Mouse (Mus musculus): ENCODE measurements around the gene Rnf216. TPM values are rescaled to one million over a fixed set of nuclear protein-coding genes. Genes with fewer than 3 reads are reported as not detected.
"Not testable (repeated sequence)": the region's sequence is repeated elsewhere in the genome, so short reads cannot be mapped to it uniquely, and the experiment has no call there.

Gene Rnf216
- polyA plus RNA-seq (2016; fragmentation: Nextera tagmentation; extraction: Ambion mirVana) = 44.4 and 48.0 TPM in 2 replicates

- peak within 1 kb of the TSS; percentile 93 for H3K4me3 ChIP-seq
- H3K27me3 ChIP-seq (ENCODE audit: poor library complexity, severe bottlenecking) = no peaks in the 10 kb centered on the region
- peaks cover 12% of the 10 kb centered on the region for H3K36me3 ChIP-seq (replicated peaks)
- H3K27ac ChIP-seq = peak within 1 kb of the TSS; percentile 97
- DNase-seq (ENCODE audit: extremely low spot score, low spot score) = peak; percentile 94
- WGBS = under 1% methylated on average over 110 of the region's 110 CpGs
- H3K9me3 ChIP-seq = no peaks in the 10 kb centered on the region; the same call in 1 of the 2 replicates
- peaks cover 22% of the 10 kb centered on the region for H3K4me1 ChIP-seq
Measured at GRCm38 (mm10) chr5:143112281-143113246, at the start of gene Rnf216. Gene Rnf216 (minus strand): TSS chr5:143112994.

DNA sequence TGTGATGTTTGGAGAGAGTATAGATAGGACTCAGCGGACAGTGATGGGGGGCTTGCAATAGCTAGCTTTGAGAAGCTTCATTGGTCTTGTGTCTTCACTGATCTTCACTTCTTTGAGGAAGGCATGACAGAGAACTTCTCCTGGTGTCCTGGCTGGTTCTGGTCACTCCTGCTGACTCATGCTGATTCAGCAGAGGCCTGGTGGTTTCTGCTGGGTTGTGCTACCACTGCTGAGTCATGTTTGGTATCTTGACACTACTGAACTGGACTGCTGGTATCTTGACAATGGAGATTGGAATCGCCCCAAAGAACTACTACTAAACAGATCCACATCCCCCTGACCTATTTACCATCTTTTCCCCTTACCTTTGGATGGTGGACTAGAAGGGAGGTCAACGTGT, 42.7 kb upstream of the Rnf216 start:
- WGBS = 86% methylated on average over 3 of the region's 3 CpGs
- Histone ChIP-seq H3K4me1 (0 out of 2 replicates have a peak, but pooled peaks cover 5% of the 10 kb centered on the region), H3K27ac (no peak overlapping the region), H3K27me3 (ENCODE audit: poor library complexity, severe bottlenecking) (peaks cover 50% of the 10 kb centered on the region), H3K4me3 (no peak overlapping the region), H3K36me3 (replicated peaks) (no peaks in the 10 kb centered on the region), H3K9me3 (peaks cover 16% of the 10 kb centered on the region)
- no peak for DNase-seq (ENCODE audit: extremely low spot score, low spot score)

- no peaks in the 10 kb centered on the region for H3K36me3 ChIP-seq (replicated peaks)
- WGBS = 93% methylated on average over 10 of the region's 10 CpGs
- peaks cover 28% of the 10 kb centered on the region for H3K9me3 ChIP-seq
Measured at GRCm38 (mm10) chr5:143153756-143154155, 41.0 kb upstream of the Rnf216 start.

DNA sequence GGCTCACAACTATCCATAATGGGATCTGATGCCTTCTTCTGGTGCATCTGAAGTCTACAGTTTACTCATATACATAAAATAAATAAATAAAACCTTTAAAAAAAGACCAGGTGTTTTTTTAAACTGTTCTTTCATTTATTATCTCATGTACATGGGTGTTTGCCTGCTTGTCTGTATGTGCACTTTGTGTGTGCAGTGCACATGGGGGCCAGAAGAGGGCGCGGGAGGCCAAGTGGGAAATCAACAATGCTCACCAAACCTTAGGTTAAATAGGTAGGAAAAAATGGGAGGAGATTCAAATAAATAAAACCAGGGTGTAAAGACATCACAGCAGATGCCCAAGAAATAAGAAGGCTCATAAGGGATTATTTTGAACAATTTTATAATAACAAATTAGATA, 37.2 kb upstream of the Rnf216 start:
- no peaks in the 10 kb centered on the region for H3K27me3 ChIP-seq (ENCODE audit: poor library complexity, severe bottlenecking)
- H3K36me3 ChIP-seq (replicated peaks) = no peaks in the 10 kb centered on the region
- WGBS = 76% methylated on average over 2 of the region's 2 CpGs

More at GRCm38 (mm10) chr5:143153756-143154155, 41.0 kb upstream of the Rnf216 start:
- Histone ChIP-seq H3K4me3 (no peak overlapping the region), H3K27ac (no peak overlapping the region), H3K4me1 (0 out of 2 replicates have a peak, but pooled peaks cover 5% of the 10 kb centered on the region), H3K27me3 (ENCODE audit: poor library complexity, severe bottlenecking) (peaks cover 35% of the 10 kb centered on the region)
- no peak for DNase-seq (ENCODE audit: extremely low spot score, low spot score)

GRCm38 (mm10) chr5:143149536-143149935, 36.7 kb upstream of the Rnf216 start:
- no peak overlapping the region for H3K4me3 ChIP-seq
- DNase-seq (ENCODE audit: extremely low spot score, low spot score) = no peak
- H3K27ac ChIP-seq = no peak overlapping the region
- peaks cover 28% of the 10 kb centered on the region for H3K9me3 ChIP-seq
- H3K27me3 ChIP-seq (ENCODE audit: poor library complexity, severe bottlenecking) = no peaks in the 10 kb centered on the region
- WGBS = 89% methylated on average over 2 of the region's 2 CpGs
- H3K4me1 ChIP-seq = no peaks in the 10 kb centered on the region
- no peaks in the 10 kb centered on the region for H3K36me3 ChIP-seq (replicated peaks)

More for the DNA sequence above, 37.2 kb upstream of the Rnf216 start:
- Histone ChIP-seq H3K27ac (no peak overlapping the region), H3K4me3 (no peak overlapping the region), H3K4me1 (no peaks in the 10 kb centered on the region), H3K9me3 (peaks cover 28% of the 10 kb centered on the region)
- DNase-seq (ENCODE audit: extremely low spot score, low spot score) = no peak

- DNase-seq (ENCODE audit: extremely low spot score, low spot score) = no peak
- H3K4me1 ChIP-seq = no peaks in the 10 kb centered on the region
- no peaks in the 10 kb centered on the region for H3K27me3 ChIP-seq (ENCODE audit: poor library complexity, severe bottlenecking)
- H3K27ac ChIP-seq = no peak overlapping the region
- H3K9me3 ChIP-seq = peaks cover 28% of the 10 kb centered on the region
- WGBS = 90% methylated on average over 5 of the region's 5 CpGs
- no peak overlapping the region for H3K4me3 ChIP-seq
- H3K36me3 ChIP-seq (replicated peaks) = no peaks in the 10 kb centered on the region
Measured at GRCm38 (mm10) chr5:143148661-143149060, 35.9 kb upstream of the Rnf216 start.

- WGBS = 76% methylated on average over 3 of the region's 3 CpGs
- no peaks in the 10 kb centered on the region for H3K27me3 ChIP-seq (ENCODE audit: poor library complexity, severe bottlenecking)
- H3K9me3 ChIP-seq = peaks cover 28% of the 10 kb centered on the region
- H3K4me3 ChIP-seq = no peak within 1 kb of the TSS
- no peaks in the 10 kb centered on the region for H3K36me3 ChIP-seq (replicated peaks)
- H3K4me1 ChIP-seq = no peaks in the 10 kb centered on the region
- no peak for DNase-seq (ENCODE audit: extremely low spot score, low spot score)
- no peak within 1 kb of the TSS for H3K27ac ChIP-seq
Measured at GRCm38 (mm10) chr5:143147481-143147880, 34.7 kb upstream of the Rnf216 start, which contains the start of gene Olfr718-ps1. Gene Olfr718-ps1 (minus strand): TSS chr5:143147581.

DNA sequence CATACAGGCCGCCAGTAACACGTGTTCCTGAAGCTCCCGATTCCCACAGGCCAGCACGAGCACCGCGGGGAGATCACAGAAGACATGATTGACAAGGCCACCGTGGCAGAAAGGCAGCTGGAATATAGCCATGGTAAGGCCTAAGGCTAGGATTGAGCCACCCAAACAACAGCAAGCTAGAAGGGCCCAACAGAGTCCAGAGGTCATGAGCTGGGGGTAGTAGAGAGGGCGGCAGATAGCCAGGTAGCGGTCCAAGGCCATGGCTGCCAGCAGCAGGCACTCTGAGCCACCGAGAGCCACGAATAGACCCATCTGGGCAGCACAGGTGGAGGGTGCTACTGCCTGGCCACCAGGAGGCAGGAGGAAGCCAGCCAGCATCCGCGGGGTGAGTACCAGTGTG, 24.8 kb upstream of the Rnf216 start:
- no peak for DNase-seq (ENCODE audit: extremely low spot score, low spot score)
- WGBS = 88% methylated on average over 13 of the region's 13 CpGs
- Histone ChIP-seq H3K9me3 (no peaks in the 10 kb centered on the region), H3K4me1 (no peaks in the 10 kb centered on the region), H3K36me3 (replicated peaks) (no peaks in the 10 kb centered on the region), H3K27ac (no peak overlapping the region), H3K27me3 (ENCODE audit: poor library complexity, severe bottlenecking) (no peaks in the 10 kb centered on the region), H3K4me3 (no peak overlapping the region)

DNA sequence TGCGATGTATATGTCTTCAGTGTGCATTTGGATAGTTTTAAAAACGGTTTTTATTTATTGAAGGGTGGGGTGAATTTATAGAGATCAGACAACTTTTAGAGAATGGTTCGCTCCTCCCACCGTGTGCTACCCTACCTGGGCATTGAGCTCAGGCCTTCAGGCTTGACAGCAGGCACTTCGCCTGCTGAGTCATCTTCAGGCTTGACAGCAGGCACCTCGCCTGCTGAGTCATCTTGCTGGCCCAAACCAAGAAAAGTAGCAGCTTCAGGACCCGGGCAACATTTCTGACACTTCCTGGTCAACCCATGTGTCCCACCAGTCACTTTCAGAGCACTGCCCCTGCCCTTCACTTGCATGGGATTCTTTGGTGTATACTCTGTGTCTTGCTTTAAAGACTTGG, 22.2 kb upstream of the Rnf216 start:
- no peak for DNase-seq (ENCODE audit: extremely low spot score, low spot score)
- H3K36me3 ChIP-seq (replicated peaks) = no peaks in the 10 kb centered on the region
- 90% methylated on average over 7 of the region's 7 CpGs for WGBS
- H3K27ac ChIP-seq = no peak overlapping the region
- no peak overlapping the region for H3K4me3 ChIP-seq
- H3K4me1 ChIP-seq = no peaks in the 10 kb centered on the region
- H3K27me3 ChIP-seq (ENCODE audit: poor library complexity, severe bottlenecking) = no peaks in the 10 kb centered on the region
- H3K9me3 ChIP-seq = no peaks in the 10 kb centered on the region; the same call in 1 of the 2 replicates

DNA sequence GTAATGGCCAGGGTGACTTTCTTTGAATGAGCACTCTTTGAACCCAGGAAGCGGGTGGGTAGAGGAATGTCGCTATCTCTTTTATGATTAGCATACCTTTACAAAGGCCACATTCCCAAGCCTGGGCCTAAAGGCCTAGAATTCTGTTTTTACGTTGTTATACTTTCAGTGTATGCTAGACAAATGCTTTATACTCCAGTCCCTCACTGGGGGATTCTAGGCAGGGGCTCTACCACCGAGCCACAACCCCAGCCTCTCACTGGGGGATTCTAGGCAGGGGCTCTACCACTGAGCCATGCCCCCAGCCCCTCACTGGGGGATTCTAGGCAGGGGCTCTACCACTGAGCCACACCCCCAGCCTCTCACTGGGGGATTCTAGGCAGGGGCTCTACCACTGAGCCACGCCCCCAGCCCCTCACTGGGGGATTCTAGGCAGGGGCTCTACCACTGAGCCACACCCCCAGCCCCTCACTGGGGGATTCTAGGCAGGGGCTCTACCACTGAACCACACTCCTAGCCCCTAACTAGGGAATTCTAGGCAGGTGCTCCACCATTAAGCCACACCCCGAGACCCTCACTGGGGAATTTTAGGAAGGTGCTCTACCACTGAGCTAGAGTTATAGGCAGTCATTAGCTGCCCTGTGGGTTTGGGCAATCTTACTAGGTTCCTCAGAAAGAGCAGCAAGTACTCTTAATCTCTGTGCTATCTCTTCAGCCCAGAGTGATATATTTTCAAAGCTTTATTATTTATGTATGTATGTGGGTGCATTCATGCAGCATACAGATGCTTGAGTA, 21.6 kb upstream of the Rnf216 start:
- H3K4me1 ChIP-seq; H3K36me3 ChIP-seq (replicated peaks); H3K27ac ChIP-seq; DNase-seq (ENCODE audit: extremely low spot score, low spot score); H3K9me3 ChIP-seq; H3K4me3 ChIP-seq; H3K27me3 ChIP-seq (ENCODE audit: poor library complexity, severe bottlenecking): not testable (repeated sequence)
- 84% methylated on average over 5 of the region's 6 CpGs for WGBS

- Histone ChIP-seq H3K9me3 (peaks cover 8% of the 10 kb centered on the region; the same call in 1 of the 2 replicates), H3K36me3 (replicated peaks) (no peaks in the 10 kb centered on the region), H3K27ac (no peak overlapping the region), H3K27me3 (ENCODE audit: poor library complexity, severe bottlenecking) (no peaks in the 10 kb centered on the region), H3K4me1 (no peaks in the 10 kb centered on the region), H3K4me3 (no peak overlapping the region)
- 81% methylated on average over 13 of the region's 13 CpGs for WGBS
- no peak for DNase-seq (ENCODE audit: extremely low spot score, low spot score)
Measured at GRCm38 (mm10) chr5:143132935-143133514, 20.2 kb upstream of the Rnf216 start.

- H3K4me3 ChIP-seq = no peak overlapping the region
- H3K9me3 ChIP-seq = peaks cover 8% of the 10 kb centered on the region; the same call in 1 of the 2 replicates
- WGBS = 86% methylated on average over 7 of the region's 7 CpGs
- H3K27me3 ChIP-seq (ENCODE audit: poor library complexity, severe bottlenecking) = no peaks in the 10 kb centered on the region
- no peak overlapping the region for H3K27ac ChIP-seq
- no peaks in the 10 kb centered on the region for H3K36me3 ChIP-seq (replicated peaks)
- H3K4me1 ChIP-seq = peaks cover 6% of the 10 kb centered on the region
- DNase-seq (ENCODE audit: extremely low spot score, low spot score) = no peak
Measured at GRCm38 (mm10) chr5:143130342-143130741, 17.5 kb upstream of the Rnf216 start.
